Mouse (Mus musculus) forebrain, postnatal 0 days (tissue): ENCODE results near the gene Atoh7. TPM values are rescaled to one million over a fixed set of nuclear protein-coding genes. Genes with fewer than 3 reads are reported as not detected.

Source experiments
- ATAC-seq: fragments of 200-750 bp; cut with Nextera tagmentation; 2 replicates; pipeline ENCODE4 v1.8.0; 2017; ENCODE audit warnings: mild to moderate bottlenecking, moderate library complexity
- DNase-seq: peaks from one replicate; pipeline ENCODE4 v3.0.0-alpha.2; 2015
- H3K27ac ChIP-seq: fragments of 300-500 bp; sonication (generic); 2 replicates; pipeline ENCODE4 v1.5.1; 2014; ENCODE audit warnings: low read depth, mild to moderate bottlenecking, antibody characterized with exemption, low read length, moderate library complexity, mixed read lengths
- H3K27me3 ChIP-seq: fragments of 300-500 bp; sonication (generic); 2 replicates; pipeline ENCODE4 v1.6.1; 2014; ENCODE audit warnings: mild to moderate bottlenecking, low read length, mixed read lengths; ENCODE audit not compliant: insufficient read depth
- H3K36me3 ChIP-seq: fragments of 300-500 bp; sonication (generic); 2 replicates; pipeline ENCODE4 v1.6.1; 2014; ENCODE audit warnings: mild to moderate bottlenecking, moderate library complexity; ENCODE audit not compliant: insufficient read depth
- H3K4me1 ChIP-seq: fragments of 300-500 bp; sonication (generic); 2 replicates; pipeline ENCODE4 v1.6.1; 2014; ENCODE audit warnings: antibody characterized with exemption; ENCODE audit not compliant: insufficient read depth
- H3K4me2 ChIP-seq: fragments of 300-500 bp; sonication (generic); 2 replicates; pipeline ENCODE4 v1.6.1; 2014; ENCODE audit warnings: low read depth, mild to moderate bottlenecking, moderate library complexity
- H3K4me3 ChIP-seq: fragments of 300-500 bp; sonication (generic); 2 replicates; pipeline ENCODE4 v1.5.1; 2014; ENCODE audit warnings: low read depth, low read length, mixed read lengths
- H3K9ac ChIP-seq: fragments of 300-500 bp; sonication (generic); 2 replicates; pipeline ENCODE4 v1.6.1; 2014; ENCODE audit warnings: mild to moderate bottlenecking
- H3K9me3 ChIP-seq: fragments of 300-500 bp; sonication (generic); 2 replicates; pipeline ENCODE4 v1.6.1; 2016; ENCODE audit warnings: low read length
- CTCF ChIP-seq: sonication (generic); IDR thresholded peaks from 2 replicates; pipeline ENCODE4 v1.5.1; 2016; ENCODE audit warnings: antibody characterized with exemption, control low read depth, low read depth
- WGBS: fragments of 180-500 bp; shearing (Covaris S2); extraction: QIAGEN DNeasy Blood & Tissue Kit; methylation state at CpG from one replicate; pipeline ENCODE4 v1.1.7; 2014; 5-methylcytosine and 5-hydroxymethylcytosine counted together
- polyA plus RNA-seq: library from polyadenylated mRNA; unstranded; fragments of >200 nt; fragmentation: Nextera tagmentation; extraction: Ambion mirVana; gene quantifications from 2 replicates; pipeline ENCODE4 v1.2.1, GENCODE M21; 2015
- total RNA-seq: library from RNA; depleted of rRNA; stranded (reverse); fragments of >200 nt; gene quantifications from 2 replicates; pipeline ENCODE4 v1.2.3, GENCODE M21; 2014

The Atoh7 gene
- total and polyA plus RNA-seq, 2 experiments from 2014 or later: 0.71 to 3.3 TPM

DNA sequence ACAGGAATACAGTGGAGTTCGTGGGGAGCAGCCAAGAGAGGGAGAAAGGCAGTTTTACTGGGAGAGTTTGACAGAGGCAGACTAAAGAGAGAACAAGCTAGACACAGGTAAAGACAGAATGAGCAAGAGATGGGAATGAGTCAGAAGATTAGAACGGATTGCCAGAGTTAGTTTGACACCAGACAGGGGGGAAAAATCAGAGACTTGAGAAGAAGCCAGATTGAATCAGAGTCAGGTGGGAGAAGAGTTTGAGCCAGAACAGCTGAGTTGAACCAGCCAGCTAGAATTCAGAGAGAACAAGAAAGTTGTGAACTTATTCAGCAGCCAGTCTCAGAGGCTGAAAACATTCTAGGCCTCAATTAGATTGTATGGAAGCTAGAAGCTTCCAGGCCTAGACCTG lies 39.6 kb upstream of the Atoh7 start, which contains the start of gene Pbld1:
Gene Pbld1, plus strand, starts transcription at position 301 of the 400 bp plus-strand sequence.
- TF ChIP-seq CTCF: no peak
- Histone ChIP-seq H3K4me2 (no peak within 1 kb of the TSS), H3K27ac (no peak within 1 kb of the TSS), H3K9ac (no peak within 1 kb of the TSS), H3K4me3 (no peak within 1 kb of the TSS), H3K4me1 (no peaks in the 10 kb centered on the region), H3K27me3 (no peaks in the 10 kb centered on the region), H3K9me3 (no peaks in the 10 kb centered on the region), H3K36me3 (no peaks in the 10 kb centered on the region)
- WGBS: 80% methylated on average over 2 of the region's 2 CpGs
- DNase-seq (no peak), ATAC-seq (no peak)

DNA sequence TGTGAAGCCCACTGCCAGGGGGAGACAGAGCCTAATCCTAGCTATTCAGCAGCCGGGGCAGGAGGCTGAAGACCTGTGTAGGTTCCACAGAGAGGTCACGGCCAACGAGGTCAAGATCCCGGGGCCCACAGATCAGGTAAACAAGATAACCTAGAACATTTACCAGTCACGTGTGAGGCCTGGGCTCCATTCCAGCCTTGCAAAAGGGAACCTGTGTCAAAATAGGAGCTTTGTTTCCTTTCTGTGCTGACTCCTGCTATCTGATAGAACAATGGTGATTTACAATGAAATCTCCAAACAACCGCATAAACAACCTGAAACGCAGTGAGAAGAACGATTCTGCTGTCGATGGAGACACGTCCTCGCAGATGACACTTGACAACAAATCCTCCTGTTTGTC lies 39.0 kb upstream of the Atoh7 start:
- H3K27me3 ChIP-seq: no peaks in the 10 kb centered on the region
- H3K9ac ChIP-seq: no peak overlapping the region
- WGBS: 47% methylated on average over 11 of the region's 11 CpGs
- no peaks in the 10 kb centered on the region for H3K9me3 ChIP-seq
- ATAC-seq: no peak
- H3K4me1 ChIP-seq: no peaks in the 10 kb centered on the region
- H3K36me3 ChIP-seq: no peaks in the 10 kb centered on the region
- no peak overlapping the region for H3K4me2 ChIP-seq
- H3K27ac ChIP-seq: no peak overlapping the region
- TF ChIP-seq CTCF: no peak
- DNase-seq: no peak
- H3K4me3 ChIP-seq: no peak overlapping the region

DNA sequence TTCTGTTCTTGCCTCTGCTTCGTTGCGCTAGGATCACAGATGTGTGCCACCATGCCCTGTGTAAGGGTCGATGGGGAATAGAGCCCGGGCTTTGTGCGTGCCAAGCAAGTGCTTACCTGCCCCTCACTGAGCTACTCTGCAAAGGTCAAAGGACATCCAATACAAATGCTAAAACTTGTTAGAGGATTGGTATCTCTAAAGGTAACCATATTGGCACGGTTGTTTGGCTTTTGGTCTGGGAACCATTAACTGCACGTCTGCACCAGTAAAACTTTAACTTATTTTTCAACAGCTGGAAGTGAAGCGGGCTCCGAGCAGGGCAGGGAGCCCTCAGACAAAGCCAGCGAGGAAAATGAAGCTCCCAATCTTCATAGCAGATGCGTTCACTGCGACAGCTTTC lies 38.2 kb upstream of the Atoh7 start:
- WGBS: 79% methylated on average over 12 of the region's 12 CpGs
- H3K9ac ChIP-seq: no peak overlapping the region
- H3K4me1 ChIP-seq: no peaks in the 10 kb centered on the region
- H3K27ac ChIP-seq: no peak overlapping the region
- no peaks in the 10 kb centered on the region for H3K36me3 ChIP-seq
- H3K4me2 ChIP-seq: no peak overlapping the region
- H3K9me3 ChIP-seq: no peaks in the 10 kb centered on the region
- H3K27me3 ChIP-seq: no peaks in the 10 kb centered on the region
- TF ChIP-seq CTCF: no peak
- DNase-seq: no peak
- H3K4me3 ChIP-seq: no peak overlapping the region
- ATAC-seq: no peak

DNA sequence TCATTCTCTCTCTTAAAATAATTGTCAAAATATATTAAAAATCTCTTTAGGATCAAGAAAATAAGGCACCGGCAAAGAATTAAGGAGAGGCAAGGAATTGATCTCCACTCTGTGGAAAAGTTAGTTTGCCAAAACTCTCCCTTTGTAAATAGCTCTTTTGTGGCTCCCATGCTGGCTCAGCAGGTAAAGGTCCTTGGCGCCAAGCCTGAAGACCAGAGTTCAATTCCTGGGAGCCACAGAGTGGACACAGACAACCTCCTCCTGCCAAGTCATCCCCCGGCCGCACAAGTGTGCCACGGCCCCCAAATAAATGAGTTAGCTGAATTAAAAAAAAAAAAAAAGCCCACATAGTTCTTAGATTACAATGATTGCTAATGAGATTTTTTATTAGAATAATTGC lies 36.8 kb upstream of the Atoh7 start:
- TF ChIP-seq CTCF: no peak
- DNase-seq (no peak), ATAC-seq (no peak)
- H3K27ac ChIP-seq: no peak overlapping the region
- H3K4me3 ChIP-seq: no peak overlapping the region
- H3K4me2 ChIP-seq: no peak overlapping the region
- 74% methylated on average over 5 of the region's 5 CpGs for WGBS
- H3K9me3 ChIP-seq: no peaks in the 10 kb centered on the region
- no peaks in the 10 kb centered on the region for H3K36me3 ChIP-seq
- H3K27me3 ChIP-seq: no peaks in the 10 kb centered on the region
- H3K4me1 ChIP-seq: no peaks in the 10 kb centered on the region
- no peak overlapping the region for H3K9ac ChIP-seq

DNA sequence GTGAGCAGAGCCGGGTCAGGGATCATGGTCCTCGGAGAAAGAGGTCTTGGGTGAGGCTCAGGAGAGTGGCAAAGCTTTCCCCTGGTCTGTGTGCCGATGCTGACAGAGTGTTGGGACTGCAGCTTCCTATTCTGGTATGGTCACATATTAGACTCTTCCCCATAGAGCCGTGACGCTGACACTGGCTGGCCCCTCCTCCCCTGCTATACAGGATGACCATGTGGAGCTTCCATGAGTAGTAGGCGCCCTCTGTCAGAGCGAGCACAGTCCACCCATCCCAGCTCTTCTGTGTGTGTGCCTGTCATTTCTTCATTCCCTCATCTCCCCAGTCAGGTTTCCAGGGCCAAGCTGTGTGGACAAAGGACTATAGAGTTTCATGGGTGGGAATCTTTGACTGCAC lies 36.1 kb upstream of the Atoh7 start:
- DNase-seq (no peak), ATAC-seq (no peak)
- Histone ChIP-seq H3K27ac (no peak overlapping the region), H3K9me3 (no peaks in the 10 kb centered on the region), H3K4me1 (no peaks in the 10 kb centered on the region), H3K4me3 (no peak overlapping the region), H3K36me3 (no peaks in the 10 kb centered on the region), H3K9ac (no peak overlapping the region), H3K27me3 (no peaks in the 10 kb centered on the region), H3K4me2 (no peak overlapping the region)
- 71% methylated on average over 7 of the region's 7 CpGs for WGBS
- no peak for TF ChIP-seq CTCF

DNA sequence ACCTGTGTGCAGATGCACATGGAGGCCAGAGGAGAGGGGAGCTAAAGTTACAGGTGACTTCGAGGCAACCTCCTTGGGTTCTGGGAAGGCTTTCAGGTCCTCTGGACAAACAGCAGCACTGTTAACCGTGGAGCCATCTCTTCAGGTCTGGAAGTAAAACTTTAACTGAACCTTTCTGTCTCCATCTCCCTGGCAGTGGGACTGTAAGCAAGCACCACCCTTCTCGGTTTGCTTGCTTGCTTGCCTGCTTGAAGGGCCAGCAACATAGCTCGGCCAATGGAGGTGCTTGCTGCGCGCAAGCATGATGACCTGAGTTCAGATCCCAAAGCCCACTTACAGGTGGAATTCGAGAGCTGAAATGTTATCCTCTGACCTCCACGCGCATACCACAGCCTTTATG lies 34.9 kb upstream of the Atoh7 start:
- no peak overlapping the region for H3K9ac ChIP-seq
- H3K4me1 ChIP-seq: no peaks in the 10 kb centered on the region
- DNase-seq (no peak), ATAC-seq (no peak)
- 92% methylated on average over 9 of the region's 9 CpGs for WGBS
- no peaks in the 10 kb centered on the region for H3K9me3 ChIP-seq
- no peaks in the 10 kb centered on the region for H3K27me3 ChIP-seq
- H3K36me3 ChIP-seq: no peaks in the 10 kb centered on the region
- no peak for TF ChIP-seq CTCF
- no peak overlapping the region for H3K4me3 ChIP-seq
- no peak overlapping the region for H3K27ac ChIP-seq
- H3K4me2 ChIP-seq: no peak overlapping the region

DNA sequence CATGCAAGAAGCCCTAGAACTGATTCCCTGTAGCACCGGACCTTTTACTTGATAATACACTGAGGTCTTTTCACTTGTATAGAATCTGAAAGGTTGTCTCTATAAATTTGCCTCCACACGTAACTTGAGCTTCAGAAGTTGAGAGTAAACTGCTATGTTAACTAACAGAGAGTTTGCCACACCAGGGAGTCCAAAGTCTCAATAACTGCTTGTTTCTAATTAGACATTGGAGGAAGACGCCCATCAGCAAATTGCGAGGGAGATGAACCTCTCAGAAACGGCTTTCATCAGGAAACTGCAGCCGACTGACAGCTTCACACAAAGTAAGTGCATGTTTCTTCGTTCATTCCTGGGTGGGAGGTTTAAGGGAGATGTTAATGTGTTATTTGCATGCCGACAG lies 33.9 kb upstream of the Atoh7 start:
- no peak; the same call in 1 of the 2 replicates for ATAC-seq
- TF ChIP-seq CTCF: no peak
- 35% methylated on average over 8 of the region's 8 CpGs for WGBS
- no peak overlapping the region for H3K27ac ChIP-seq
- DNase-seq: no peak
- H3K4me1 ChIP-seq: no peaks in the 10 kb centered on the region
- H3K36me3 ChIP-seq: no peaks in the 10 kb centered on the region
- no peaks in the 10 kb centered on the region for H3K9me3 ChIP-seq
- no peak overlapping the region for H3K9ac ChIP-seq
- H3K4me2 ChIP-seq: no peak overlapping the region
- no peak overlapping the region for H3K4me3 ChIP-seq
- no peaks in the 10 kb centered on the region for H3K27me3 ChIP-seq

DNA sequence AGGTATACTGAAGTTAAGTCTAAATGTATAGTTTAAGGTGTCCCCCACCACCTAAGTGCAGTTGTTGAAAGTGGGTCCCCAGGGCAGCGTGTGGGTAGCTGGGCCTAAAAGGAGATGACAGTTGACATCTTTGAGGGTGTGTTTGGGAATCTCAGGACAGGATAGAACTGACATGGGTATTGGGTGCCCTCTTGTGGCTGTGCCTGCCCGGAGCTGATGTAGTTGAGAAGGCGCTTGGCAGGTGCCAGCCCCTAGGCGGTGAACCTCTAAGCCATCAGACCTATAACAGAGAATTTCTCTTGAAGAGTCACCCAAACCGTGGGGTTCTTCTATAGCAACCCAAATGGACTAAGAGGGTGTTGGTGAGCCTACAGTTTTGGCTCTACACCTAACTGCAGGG lies 33.5 kb upstream of the Atoh7 start:
- Histone ChIP-seq H3K27ac (no peak overlapping the region), H3K4me2 (no peak overlapping the region), H3K27me3 (no peaks in the 10 kb centered on the region), H3K9me3 (no peaks in the 10 kb centered on the region), H3K4me1 (no peaks in the 10 kb centered on the region), H3K9ac (no peak overlapping the region), H3K4me3 (no peak overlapping the region), H3K36me3 (no peaks in the 10 kb centered on the region)
- TF ChIP-seq CTCF: peak; percentile 95
- ATAC-seq: peak; percentile 96
- WGBS: 2% methylated on average over 5 of the region's 5 CpGs
- peak; percentile 86 for DNase-seq
